Mouse (Mus musculus): Measurements from ENCODE around the gene Fam20c. TPM values are rescaled to one million over a fixed set of nuclear protein-coding genes. Genes with fewer than 3 reads are reported as not detected.

Fam20c gene
- polyA plus RNA-seq, 1 experiment from 2014 or later = 3.6 TPM

- WGBS = 93% methylated on average over 5 of the region's 5 CpGs
- H3K36me3 ChIP-seq = no peaks in the 10 kb centered on the region
- peaks cover 6% of the 10 kb centered on the region; the same call in 1 of the 2 replicates for H3K9me3 ChIP-seq
- no peak for ATAC-seq (ENCODE audit: insufficient number of reproducible peaks, insufficient read depth, low FRiP score, low TSS enrichment, low read depth)
- peaks cover 6% of the 10 kb centered on the region; the same call in 1 of the 2 replicates for H3K4me1 ChIP-seq (replicated peaks)
- H3K4me2 ChIP-seq = no peak overlapping the region
- no peak overlapping the region for H3K27ac ChIP-seq
- H3K4me3 ChIP-seq (replicated peaks) = no peak overlapping the region
- H3K27me3 ChIP-seq = peaks cover 15% of the 10 kb centered on the region; the same call in 1 of the 2 replicates
- no peak overlapping the region for H3K9ac ChIP-seq (replicated peaks)
These were observed 97.0 kb downstream of the Fam20c start for GRCm38 (mm10) chr5:138851296-138851780.

- Histone ChIP-seq H3K4me3 (replicated peaks) (no peak overlapping the region), H3K27me3 (peaks cover 11% of the 10 kb centered on the region; the same call in 1 of the 2 replicates), H3K36me3 (no peaks in the 10 kb centered on the region), H3K4me2 (no peak overlapping the region), H3K27ac (no peak overlapping the region), H3K4me1 (replicated peaks) (peaks cover 6% of the 10 kb centered on the region; the same call in 1 of the 2 replicates), H3K9ac (replicated peaks) (no peak overlapping the region), H3K9me3 (peaks cover 6% of the 10 kb centered on the region; the same call in 1 of the 2 replicates)
- WGBS = 62% methylated on average over 4 of the region's 4 CpGs
- no peak for ATAC-seq (ENCODE audit: insufficient number of reproducible peaks, insufficient read depth, low FRiP score, low TSS enrichment, low read depth)
These were observed 97.8 kb downstream of the Fam20c start for GRCm38 (mm10) chr5:138852151-138852550.

DNA sequence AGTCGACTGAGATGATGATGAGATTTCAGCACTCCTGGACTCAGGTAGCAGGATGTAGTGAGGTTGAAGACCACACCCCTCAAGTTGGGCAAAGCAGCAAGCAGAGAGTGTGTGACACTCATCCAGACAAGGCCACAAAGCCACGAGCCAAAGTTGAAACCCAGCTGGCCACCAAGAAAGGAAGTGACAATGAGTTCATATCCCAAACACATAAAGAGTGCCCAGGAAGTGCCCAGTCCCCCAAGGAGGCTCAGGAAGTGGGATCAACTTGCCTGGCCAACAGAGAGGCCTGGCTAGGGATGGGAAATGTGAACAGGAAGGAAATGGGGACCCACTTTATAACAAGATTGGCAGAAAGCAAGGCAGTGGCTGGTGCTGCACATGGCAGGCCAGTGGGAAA lies 99.0 kb downstream of the Fam20c start:
- Histone ChIP-seq H3K4me1 (replicated peaks) (peaks cover 3% of the 10 kb centered on the region; the same call in 1 of the 2 replicates), H3K4me3 (replicated peaks) (no peak overlapping the region), H3K36me3 (no peaks in the 10 kb centered on the region), H3K4me2 (no peak overlapping the region), H3K27ac (no peak overlapping the region), H3K9me3 (peaks cover 6% of the 10 kb centered on the region; the same call in 1 of the 2 replicates), H3K27me3 (peaks cover 8% of the 10 kb centered on the region; the same call in 1 of the 2 replicates), H3K9ac (replicated peaks) (no peak overlapping the region)
- no peak for ATAC-seq (ENCODE audit: insufficient number of reproducible peaks, insufficient read depth, low FRiP score, low TSS enrichment, low read depth)
- 72% methylated on average over 2 of the region's 2 CpGs for WGBS

GRCm38 (mm10) chr5:138857010-138857617 lies 102.8 kb downstream of the Fam20c start:
- Histone ChIP-seq H3K4me1 (replicated peaks) (0 out of 2 replicates have a peak, but pooled peaks cover 3% of the 10 kb centered on the region), H3K9ac (replicated peaks) (no peak overlapping the region), H3K9me3 (peaks cover 4% of the 10 kb centered on the region; the same call in 1 of the 2 replicates), H3K27me3 (peaks cover 10% of the 10 kb centered on the region; the same call in 1 of the 2 replicates), H3K4me3 (replicated peaks) (no peak overlapping the region), H3K4me2 (no peak overlapping the region), H3K27ac (no peak overlapping the region), H3K36me3 (no peaks in the 10 kb centered on the region)
- WGBS = 27% methylated on average over 9 of the region's 9 CpGs
- ATAC-seq (ENCODE audit: insufficient number of reproducible peaks, insufficient read depth, low FRiP score, low TSS enrichment, low read depth) = peak; percentile 77; the same call in 1 of the 2 replicates

DNA sequence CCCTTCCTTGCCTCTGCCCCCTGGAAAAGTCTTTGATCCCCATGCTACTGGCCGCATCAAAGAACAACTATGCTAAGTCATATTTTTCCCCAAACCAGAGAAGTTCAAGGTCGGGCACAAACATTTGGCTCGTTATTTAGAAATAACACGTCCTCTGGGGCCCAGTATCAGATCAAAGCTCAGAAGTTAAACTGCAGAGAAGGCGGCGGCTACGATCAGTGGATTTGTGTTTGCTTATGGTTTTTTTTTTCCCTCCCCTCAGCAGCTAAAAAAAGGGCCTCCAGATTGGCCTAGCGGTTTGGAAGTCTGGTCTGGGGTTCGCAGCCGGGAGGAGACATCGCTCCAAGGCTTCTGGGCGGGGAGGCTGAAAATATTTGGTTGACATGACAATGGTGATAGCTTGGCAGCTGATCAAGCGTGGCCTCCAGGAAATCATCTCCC lies 103.5 kb downstream of the Fam20c start:
- 0 out of 2 replicates have a peak, but pooled peaks cover 3% of the 10 kb centered on the region for H3K4me1 ChIP-seq (replicated peaks)
- H3K4me2 ChIP-seq = no peak overlapping the region
- no peak overlapping the region for H3K27ac ChIP-seq
- WGBS = 42% methylated on average over 13 of the region's 13 CpGs
- H3K36me3 ChIP-seq = no peaks in the 10 kb centered on the region
- peaks cover 10% of the 10 kb centered on the region; the same call in 1 of the 2 replicates for H3K27me3 ChIP-seq
- no peaks in the 10 kb centered on the region for H3K9me3 ChIP-seq
- H3K9ac ChIP-seq (replicated peaks) = no peak overlapping the region
- ATAC-seq (ENCODE audit: insufficient number of reproducible peaks, insufficient read depth, low FRiP score, low TSS enrichment, low read depth) = no peak
- H3K4me3 ChIP-seq (replicated peaks) = no peak overlapping the region

Other genes with a start within 250 kb of the Fam20c start
- gene 1700123K08Rik, start 189.8 kb upstream of the Fam20c start, polyA plus RNA-seq (2016; fragmentation: Nextera tagmentation; extraction: Ambion mirVana) = not detected in 2 replicates
- 77.3 and 86.7 TPM in 2 replicates for gene Zfp68, start 134.8 kb upstream of the Fam20c start, polyA plus RNA-seq (2016; fragmentation: Nextera tagmentation; extraction: Ambion mirVana)
- 17.1 and 19.1 TPM in 2 replicates for gene A430033K04Rik, start 131.7 kb upstream of the Fam20c start, polyA plus RNA-seq (2016; fragmentation: Nextera tagmentation; extraction: Ambion mirVana)
- not detected in 2 replicates for gene Gm5294, start 65.6 kb downstream of the Fam20c start, polyA plus RNA-seq (2016; fragmentation: Nextera tagmentation; extraction: Ambion mirVana)
- gene Pdgfa, start 242.9 kb downstream of the Fam20c start, polyA plus RNA-seq (2016; fragmentation: Nextera tagmentation; extraction: Ambion mirVana) = 36.1 and 39.7 TPM in 2 replicates